Mouse (Mus musculus) cortical plate, adult 2 months (tissue): Measurements from ENCODE around the gene Gpd1.

Experiments
- CTCF ChIP-seq: fragments of 200-500 bp; IDR thresholded peaks from 2 replicates; pipeline ENCODE4 v1.5.1; 2011; ENCODE audit warnings: mild to moderate bottlenecking, control low read depth, low read length; ENCODE audit not compliant: insufficient read depth; ENCODE audit errors: extremely low read depth
- POLR2A ChIP-seq: fragments of 200-500 bp; IDR thresholded peaks from 2 replicates; pipeline ENCODE4 v1.6.1; 2011; ENCODE audit warnings: mild to moderate bottlenecking, low read length, control low read depth; ENCODE audit not compliant: insufficient read depth; ENCODE audit errors: extremely low read depth

- TF ChIP-seq CTCF: no peak
- TF ChIP-seq POLR2A: no peak
Observed at GRCm38 (mm10) chr15:99667544-99667943, 49.8 kb upstream of the Gpd1 start.
